Mouse (Mus musculus) midbrain, embryonic 10.5 days (tissue): ENCODE data around the gene 4933400A11Rik. TPM values are rescaled to one million over a fixed set of nuclear protein-coding genes. Genes with fewer than 3 reads are reported as not detected.

ENCODE experiments used
- DNase-seq: peaks from one replicate; pipeline ENCODE4 v3.0.0-alpha.2; 2017; ENCODE audit warnings: low spot score
- H3K27ac ChIP-seq: fragments of 300-500 bp; sonication (generic); replicated peaks from 2 replicates; pipeline ENCODE4 v1.5.1; 2016; ENCODE audit warnings: mild to moderate bottlenecking
- H3K27me3 ChIP-seq: fragments of 300-500 bp; sonication (generic); 2 replicates; pipeline ENCODE4 v1.6.1; 2016; ENCODE audit warnings: low read depth, mild to moderate bottlenecking; ENCODE audit not compliant: poor library complexity, severe bottlenecking
- H3K36me3 ChIP-seq: fragments of 300-500 bp; sonication (generic); 2 replicates; pipeline ENCODE4 v1.6.1; 2016; ENCODE audit warnings: mild to moderate bottlenecking, moderate library complexity
- H3K4me1 ChIP-seq: fragments of 300-500 bp; sonication (generic); 2 replicates; pipeline ENCODE4 v1.6.1; 2016
- H3K4me3 ChIP-seq: fragments of 300-500 bp; sonication (generic); 2 replicates; pipeline ENCODE4 v1.5.1; 2016; ENCODE audit warnings: mild to moderate bottlenecking, moderate library complexity
- H3K9me3 ChIP-seq: fragments of 300-500 bp; sonication (generic); replicated peaks from 2 replicates; pipeline ENCODE4 v1.6.1; 2016; ENCODE audit warnings: mild to moderate bottlenecking
- WGBS: fragments of 180-500 bp; shearing (Covaris S2); methylation state at CpG from one replicate; pipeline ENCODE4 v1.1.7; 2016; 5-methylcytosine and 5-hydroxymethylcytosine counted together
- polyA plus RNA-seq: library from polyadenylated mRNA; unstranded; fragments of >200 nt; fragmentation: Nextera tagmentation; extraction: Ambion mirVana; gene quantifications from 2 replicates; pipeline ENCODE4 v1.2.1, GENCODE M21; 2016

4933400A11Rik gene
- polyA plus RNA-seq, 1 experiment from 2014 or later: 0.21 TPM

- peaks cover 61% of the 10 kb centered on the region for H3K27me3 ChIP-seq
Measured at GRCm38 (mm10) chrX:169794421-169794820, 15.0 kb upstream of the 4933400A11Rik start.

GRCm38 (mm10) chrX:169792879-169793278, 13.4 kb upstream of the 4933400A11Rik start:
- Histone ChIP-seq H3K9me3 (no peaks in the 10 kb centered on the region), H3K4me1 (peaks cover 15% of the 10 kb centered on the region), H3K27me3 (peaks cover 61% of the 10 kb centered on the region), H3K27ac (no peak overlapping the region), H3K36me3 (no peaks in the 10 kb centered on the region), H3K4me3 (no peak overlapping the region)
- peak; percentile 12 for DNase-seq
- 21% methylated on average over 1 of the region's 1 CpGs for WGBS

More at GRCm38 (mm10) chrX:169794421-169794820, 15.0 kb upstream of the 4933400A11Rik start:
- no peaks in the 10 kb centered on the region for H3K36me3 ChIP-seq
- DNase-seq: no peak
- peaks cover 15% of the 10 kb centered on the region for H3K4me1 ChIP-seq
- no peak overlapping the region for H3K27ac ChIP-seq
- no peak overlapping the region for H3K4me3 ChIP-seq
- no peaks in the 10 kb centered on the region for H3K9me3 ChIP-seq
- WGBS: 67% methylated on average over 4 of the region's 4 CpGs

- H3K27ac ChIP-seq: no peak overlapping the region
- WGBS: 90% methylated on average over 5 of the region's 5 CpGs
- no peak overlapping the region for H3K4me3 ChIP-seq
- H3K36me3 ChIP-seq: no peaks in the 10 kb centered on the region
- no peak for DNase-seq
- H3K9me3 ChIP-seq: no peaks in the 10 kb centered on the region
- peaks cover 11% of the 10 kb centered on the region for H3K4me1 ChIP-seq
- peaks cover 50% of the 10 kb centered on the region for H3K27me3 ChIP-seq
Measured at GRCm38 (mm10) chrX:169789702-169790101, 10.3 kb upstream of the 4933400A11Rik start.

GRCm38 (mm10) chrX:169758001-169758400, 21.4 kb downstream of the 4933400A11Rik start:
- H3K4me1 ChIP-seq: no peaks in the 10 kb centered on the region
- no peak overlapping the region for H3K27ac ChIP-seq
- no peak overlapping the region for H3K4me3 ChIP-seq
- peaks cover 77% of the 10 kb centered on the region for H3K27me3 ChIP-seq
- 89% methylated on average over 3 of the region's 3 CpGs for WGBS
- DNase-seq: no peak
- no peaks in the 10 kb centered on the region for H3K36me3 ChIP-seq
- no peaks in the 10 kb centered on the region for H3K9me3 ChIP-seq

GRCm38 (mm10) chrX:169735387-169735969, 44.0 kb downstream of the 4933400A11Rik start:
- Histone ChIP-seq H3K4me1 (peaks cover 12% of the 10 kb centered on the region), H3K27ac (no peak overlapping the region), H3K4me3 (no peak overlapping the region), H3K36me3 (no peaks in the 10 kb centered on the region), H3K27me3 (peaks cover 92% of the 10 kb centered on the region), H3K9me3 (no peaks in the 10 kb centered on the region)
- no peak for DNase-seq
- 33% methylated on average over 3 of the region's 3 CpGs for WGBS

Other genes starting within 250 kb of the 4933400A11Rik start
- 22.4 and 24.1 TPM in 2 replicates for gene Mid1, start 94.4 kb downstream of the 4933400A11Rik start, polyA plus RNA-seq
- 224 and 306 TPM in 2 replicates for gene Gm21887, start 230.0 kb upstream of the 4933400A11Rik start, polyA plus RNA-seq